16 mouse cellular contexts compared by ENCODE assay signal in the genomic region with DNA sequence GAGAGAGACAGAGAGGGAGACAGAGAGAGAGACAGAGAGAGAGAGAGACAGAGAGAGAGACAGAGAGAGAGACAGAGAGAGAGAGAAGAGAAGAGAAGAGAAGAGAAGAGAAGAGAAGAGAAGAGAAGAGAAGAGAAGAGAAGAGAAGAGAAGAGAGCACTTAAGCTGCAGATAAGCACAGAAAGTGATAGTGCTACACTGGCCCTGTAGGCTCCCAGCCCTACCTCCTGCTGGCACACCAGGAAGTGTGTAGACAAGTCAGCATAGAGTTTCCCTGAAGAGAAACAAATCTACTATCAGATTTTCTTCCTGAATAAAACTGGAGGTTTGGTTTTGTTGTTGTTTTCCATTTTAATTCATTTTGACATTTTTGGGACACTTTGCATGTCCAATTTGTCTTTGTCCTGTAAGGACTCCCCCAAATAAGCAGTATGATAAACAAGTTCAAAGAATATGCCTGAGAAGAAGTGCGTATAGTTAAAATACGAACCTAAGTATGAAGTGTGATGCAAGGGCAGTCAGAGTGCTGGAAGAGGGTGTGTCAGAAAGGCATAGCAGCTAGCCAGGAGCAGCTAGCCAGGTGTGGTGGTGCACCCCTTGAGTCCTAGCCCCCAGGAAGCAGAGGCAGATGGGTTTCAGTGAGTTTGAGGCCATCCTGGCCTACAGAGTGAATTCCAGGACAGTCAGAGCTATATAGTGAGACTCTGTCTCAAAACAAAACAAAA. TPM values are rescaled to one million over a fixed set of nuclear protein-coding genes. Genes with fewer than 3 reads are reported as not detected.
A peak's percentile ranks its signal among the peaks of the same experiment; 100 is the strongest.
DNase-seq lines count a peak whose midpoint lies in the region; ATAC-seq lines count a peak whose summit lies in the region.
"Had no signal": no experiment of that assay in that cellular context is flagged by ENCODE, and none has a peak within 500 bp of the region (broad histone marks: within the 10 kb centered on the region; RNA-seq: fewer than 3 reads in every experiment).

No protein-coding gene starts in this region.

- 84% methylated on average over 2 of the region's 2 CpGs for WGBS in heart, embryonic 10.5 days
- WGBS in liver, embryonic 15.5 days (ENCODE audit: insufficient replicate concordance) = 71% methylated on average over 2 of the region's 2 CpGs
- 87% methylated on average over 2 of the region's 2 CpGs for WGBS in liver, embryonic 11.5 days

- H3K4me2 ChIP-seq in liver, embryonic 15.5 days = no peak overlapping the region
- H3K4me2 ChIP-seq in liver, embryonic 11.5 days = no peak overlapping the region
- H3K4me2 ChIP-seq: embryonic facial prominence, embryonic 13.5 days; forebrain, embryonic 12.5 days; limb, embryonic 12.5 days had no signal

- no peak overlapping the region for H3K4me3 ChIP-seq in heart, embryonic 10.5 days
- no peak overlapping the region for H3K4me3 ChIP-seq in liver, embryonic 15.5 days (replicated peaks)
- no peak overlapping the region for H3K4me3 ChIP-seq in liver, embryonic 11.5 days (ENCODE audit: low read depth, low read length)
- no peak overlapping the region for H3K4me3 ChIP-seq in brown adipose tissue, adult 24 weeks (ENCODE audit: insufficient read depth, low read depth, low read length)
- H3K4me3 ChIP-seq: embryonic facial prominence, embryonic 13.5 days; forebrain, embryonic 12.5 days; limb, embryonic 12.5 days had no signal

- no peaks in the 10 kb centered on the region for H3K9me3 ChIP-seq in heart, embryonic 10.5 days
- no peaks in the 10 kb centered on the region for H3K9me3 ChIP-seq in liver, embryonic 15.5 days (replicated peaks)
- no peaks in the 10 kb centered on the region for H3K9me3 ChIP-seq in liver, embryonic 11.5 days (ENCODE audit: control insufficient read depth, low read length)
- H3K9me3 ChIP-seq: embryonic facial prominence, embryonic 13.5 days; forebrain, embryonic 12.5 days; G1E; limb, embryonic 12.5 days had no signal

- peaks cover 34% of the 10 kb centered on the region for H3K4me1 ChIP-seq in heart, embryonic 10.5 days
- H3K4me1 ChIP-seq in liver, embryonic 15.5 days (replicated peaks) = 0 out of 2 replicates have a peak, but pooled peaks cover 5% of the 10 kb centered on the region
- peaks cover 2% of the 10 kb centered on the region; the same call in 1 of the 2 replicates for H3K4me1 ChIP-seq in liver, embryonic 11.5 days (replicated peaks; ENCODE audit: control insufficient read depth, insufficient read depth, low read length)
- peaks cover 3% of the 10 kb centered on the region; the same call in 1 of the 2 replicates for H3K4me1 ChIP-seq in brown adipose tissue, adult 24 weeks (ENCODE audit: control insufficient read depth, insufficient read depth, insufficient read length, low read length)
- H3K4me1 ChIP-seq: forebrain, embryonic 12.5 days had no signal

- no peak for DNase-seq in heart, embryonic 10.5 days (ENCODE audit: low spot score)
- no peak for DNase-seq in heart, postnatal 4 days
- no peak for DNase-seq in liver, embryonic 11.5 days (ENCODE audit: low spot score)
- DNase-seq in frontal cortex, postnatal 10 days (ENCODE audit: low spot score in 2 of 2) = no peak
- DNase-seq in adrenal gland, postnatal 25 days = no peak
- DNase-seq: cerebellum, adult 9-11 months; layer of hippocampus, postnatal 36 days; thymus, postnatal 14 days had no signal

- peak overlapping the region; percentile 62 for H3K27ac ChIP-seq in heart, embryonic 10.5 days
- no peak overlapping the region for H3K27ac ChIP-seq in liver, embryonic 15.5 days (replicated peaks)
- H3K27ac ChIP-seq in liver, embryonic 11.5 days (ENCODE audit: low read depth, low read length) = no peak overlapping the region
- H3K27ac ChIP-seq in brown adipose tissue, adult 24 weeks (replicated peaks; ENCODE audit: low read depth, low read length) = peak overlapping the region; percentile 4; the same call in 1 of the 2 replicates
- H3K27ac ChIP-seq: embryonic facial prominence, embryonic 13.5 days; forebrain, embryonic 12.5 days; limb, embryonic 12.5 days had no signal

- H3K9ac ChIP-seq in liver, embryonic 15.5 days = no peak overlapping the region
- no peak overlapping the region for H3K9ac ChIP-seq in liver, embryonic 11.5 days (ENCODE audit: low read depth, low read length)
- H3K9ac ChIP-seq: embryonic facial prominence, embryonic 13.5 days; forebrain, embryonic 12.5 days; limb, embryonic 12.5 days had no signal

- no peaks in the 10 kb centered on the region for H3K27me3 ChIP-seq in heart, embryonic 10.5 days (ENCODE audit: insufficient read depth, poor library complexity, severe bottlenecking)
- H3K27me3 ChIP-seq in liver, embryonic 15.5 days = no peaks in the 10 kb centered on the region
- no peaks in the 10 kb centered on the region for H3K27me3 ChIP-seq in liver, embryonic 11.5 days (replicated peaks; ENCODE audit: control insufficient read depth, insufficient read depth, low read length)
- H3K27me3 ChIP-seq: embryonic facial prominence, embryonic 13.5 days; forebrain, embryonic 12.5 days; limb, embryonic 12.5 days had no signal

- ATAC-seq in liver, embryonic 15.5 days (ENCODE audit: insufficient read depth) = peak; percentile 18; the same call in 1 of the 2 replicates
- ATAC-seq in liver, embryonic 11.5 days (replicated peaks; ENCODE audit: low FRiP score) = no peak
- peak; percentile 64 for ATAC-seq in megakaryocyte-erythroid progenitor cell, adult 5-6 weeks (replicated peaks; ENCODE audit: low FRiP score, low TSS enrichment, poor library complexity, severe bottlenecking)
- ATAC-seq: hindbrain, embryonic 16.5 days had no signal

- H3K36me3 ChIP-seq in heart, embryonic 10.5 days = peaks cover 26% of the 10 kb centered on the region
- H3K36me3 ChIP-seq in liver, embryonic 15.5 days (replicated peaks) = no peaks in the 10 kb centered on the region
- no peaks in the 10 kb centered on the region; the same call in 1 of the 2 replicates for H3K36me3 ChIP-seq in liver, embryonic 11.5 days (ENCODE audit: control insufficient read depth, insufficient read depth, low read length)
- H3K36me3 ChIP-seq: forebrain, embryonic 12.5 days; G1E had no signal

RNA-seq across cellular contexts. Expression of a gene that starts 53.4 kb away (rescaled TPM):
- polyA plus RNA-seq in heart, embryonic 10.5 days (2016; fragmentation: Nextera tagmentation; extraction: Ambion mirVana) = 22.6 and 23.5 TPM in 2 replicates
- 10 to 100 TPM; 15.5 to 16.9 TPM for total RNA-seq in heart, postnatal 4 days (2021)
- 6.4 and 7.1 TPM in 2 replicates for polyA plus RNA-seq in liver, embryonic 15.5 days (2015; fragmentation: Nextera tagmentation; extraction: Ambion mirVana)
- polyA plus RNA-seq in liver, embryonic 11.5 days (2014; fragmentation: Nextera tagmentation; extraction: Ambion mirVana) = 17.9 and 18.2 TPM in 2 replicates
- 7.0 and 8.7 TPM in 2 replicates for polyA plus RNA-seq in brown adipose tissue, adult 24 weeks (2012; ENCODE audit: insufficient read depth, insufficient read length, missing spikeins)
- 19.5 and 24.2 TPM in 2 replicates for total RNA-seq in megakaryocyte-erythroid progenitor cell, adult 5-6 weeks (2014; fragmentation: Nextera tagmentation)
- total RNA-seq in megakaryocyte-erythroid progenitor cell, adult 5-6 weeks (2017) = 33.0 and 42.4 TPM in 2 replicates
- total RNA-seq in adrenal gland, postnatal 25 days (2021) = 20.6 and 21.4 TPM in 2 replicates

Comparison
In these comparisons a context has a peak if more than half of its experiments do, and no peak if none do; other contexts are left out.
1. H3K27ac ChIP-seq: peak in heart, embryonic 10.5 days (single experiment) and brown adipose tissue, adult 24 weeks (single experiment); none in liver, embryonic 15.5 days (single experiment) and liver, embryonic 11.5 days (single experiment).